Mouse (Mus musculus): Measurements from ENCODE around the gene Aldh4a1.

Aldh4a1 gene

GRCm38 (mm10) chr4:139622373-139623282 is at the start of gene Aldh4a1:
Aldh4a1 (plus strand) TSS chr4:139622866.
- DNase-seq (ENCODE audit: low spot score): peak; percentile 97

GRCm38 (mm10) chr4:139572928-139573512 is 49.6 kb upstream of the Aldh4a1 start:
- no peak for DNase-seq (ENCODE audit: low spot score)

DNA sequence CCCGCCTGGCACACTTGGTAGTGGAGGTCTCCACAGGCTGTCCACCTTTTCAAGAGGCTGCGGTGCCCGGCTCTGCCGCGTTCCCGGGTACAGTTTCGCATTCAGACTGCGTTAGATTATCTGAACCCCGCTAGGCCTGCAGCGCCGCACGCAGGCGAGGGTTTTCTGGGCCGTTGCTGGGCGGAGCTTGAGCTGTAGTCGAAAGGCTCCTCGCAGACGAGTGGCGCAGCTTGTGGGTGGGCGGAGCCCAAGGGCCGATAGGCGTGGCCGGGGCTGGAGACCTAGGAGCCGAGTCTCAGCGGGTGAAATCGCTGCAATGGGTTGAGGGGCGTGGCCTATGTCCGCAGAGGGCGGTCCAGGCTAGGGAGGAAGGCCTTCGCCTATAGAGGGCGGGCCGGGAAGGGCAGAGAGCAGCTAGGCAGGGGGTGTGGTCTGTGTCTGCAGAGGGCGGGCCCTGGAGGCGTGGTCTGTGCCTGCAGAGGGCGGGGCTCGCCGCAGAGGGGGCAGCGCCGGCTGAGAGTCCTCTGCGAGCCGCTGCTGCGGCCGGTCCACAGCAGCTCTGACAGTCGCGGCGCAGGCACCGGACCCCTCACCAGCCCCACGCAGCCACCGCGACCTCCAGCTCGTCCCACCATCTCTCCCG is 48.4 kb upstream of the Aldh4a1 start:
- peak; percentile 100 for DNase-seq (ENCODE audit: low spot score)

GRCm38 (mm10) chr4:139574799-139575672 is 47.6 kb upstream of the Aldh4a1 start:
- DNase-seq (ENCODE audit: low spot score): no peak

DNA sequence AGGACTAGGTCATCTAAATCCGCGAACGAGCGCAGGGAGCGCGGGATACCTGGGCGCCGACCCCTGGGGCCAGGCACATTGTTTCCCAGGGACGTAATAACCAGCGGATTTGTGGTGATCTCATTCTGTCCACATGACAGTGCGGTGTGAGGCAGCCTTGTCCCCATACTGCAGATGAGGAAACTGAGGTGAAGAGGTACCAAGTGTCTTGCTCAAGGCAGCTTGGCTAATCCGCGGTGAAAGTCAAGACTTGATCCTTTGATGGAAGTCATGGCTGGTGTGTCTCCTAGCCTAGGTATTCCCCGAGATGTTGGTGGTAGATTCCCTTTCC is 47.0 kb upstream of the Aldh4a1 start:
- DNase-seq (ENCODE audit: low spot score): no peak

DNA sequence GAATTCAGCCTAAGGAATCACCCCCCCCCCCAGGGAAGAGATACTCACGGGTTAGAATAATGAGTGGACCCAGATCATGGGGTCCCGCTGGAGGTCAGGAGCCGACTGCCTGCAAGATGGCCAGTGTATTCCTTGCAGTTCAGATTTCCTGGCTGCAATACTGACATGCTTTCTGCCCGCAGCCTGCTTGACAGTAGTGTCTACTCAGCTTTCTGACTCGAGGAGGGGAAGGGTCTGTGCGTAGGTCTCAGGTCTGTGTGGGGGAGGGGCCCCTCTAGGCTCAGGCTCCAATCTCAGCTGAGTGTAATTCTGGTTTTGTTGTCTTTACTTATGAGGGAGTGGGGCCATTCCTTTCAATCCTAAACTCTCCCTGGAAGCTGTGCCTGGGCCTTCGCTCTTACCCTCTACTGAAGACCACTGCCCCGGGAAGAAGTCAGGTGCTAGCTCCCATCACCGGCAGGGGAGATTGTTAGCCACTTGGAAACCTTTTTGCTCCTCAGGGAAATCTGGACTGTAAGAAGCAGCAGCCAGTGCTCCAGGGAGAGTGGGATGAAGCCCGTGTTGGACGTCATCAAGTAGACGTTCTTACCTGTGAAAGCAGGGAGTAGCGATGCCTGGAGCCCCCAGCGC is 46.3 kb upstream of the Aldh4a1 start:
- no peak for DNase-seq (ENCODE audit: low spot score)

- no peak for DNase-seq (ENCODE audit: low spot score)
Observed at GRCm38 (mm10) chr4:139577006-139577405, 45.7 kb upstream of the Aldh4a1 start.

DNA sequence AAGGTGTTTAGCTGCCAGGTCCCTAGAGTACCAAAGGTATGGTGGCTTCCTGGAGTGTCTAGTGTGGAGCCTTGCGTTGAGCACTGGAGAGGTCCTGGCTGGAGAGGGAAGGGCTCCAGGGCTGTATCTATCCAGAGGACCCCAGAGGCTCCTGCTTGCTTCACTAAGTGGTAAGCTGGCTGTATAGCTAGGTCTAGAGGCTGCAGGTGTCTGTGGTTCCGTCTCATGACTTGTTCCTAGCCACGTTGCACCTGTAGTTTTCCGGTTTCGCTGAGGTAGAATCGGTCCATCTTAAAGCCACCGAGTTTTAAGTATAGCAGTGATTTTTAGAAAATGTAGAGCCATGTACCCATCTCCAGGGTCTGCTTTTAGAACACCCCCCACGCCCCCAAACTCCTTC is 44.3 kb upstream of the Aldh4a1 start:
- DNase-seq (ENCODE audit: low spot score): no peak

DNA sequence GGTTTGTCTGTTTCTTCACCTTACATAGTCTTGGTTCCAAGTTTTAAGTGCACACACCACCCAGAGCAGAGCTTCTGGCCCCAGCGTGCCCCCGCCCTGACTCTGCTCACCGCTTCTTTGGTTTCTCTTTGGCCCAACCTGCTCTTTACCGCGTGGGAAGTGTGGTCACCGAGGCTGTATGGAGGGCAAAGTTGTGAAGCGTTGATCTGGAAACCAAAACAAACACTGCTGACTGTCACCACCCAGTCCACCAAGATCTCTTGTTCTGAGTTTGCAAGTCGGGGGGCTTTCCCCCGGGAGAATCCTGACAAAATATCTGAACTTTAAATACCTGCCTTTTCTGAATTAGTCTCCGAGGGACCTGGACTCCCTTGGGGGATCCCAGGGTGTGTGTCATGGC is 43.7 kb upstream of the Aldh4a1 start:
- DNase-seq (ENCODE audit: low spot score): no peak

GRCm38 (mm10) chr4:139579466-139579865 is 43.2 kb upstream of the Aldh4a1 start:
- no peak for DNase-seq (ENCODE audit: low spot score)

DNA sequence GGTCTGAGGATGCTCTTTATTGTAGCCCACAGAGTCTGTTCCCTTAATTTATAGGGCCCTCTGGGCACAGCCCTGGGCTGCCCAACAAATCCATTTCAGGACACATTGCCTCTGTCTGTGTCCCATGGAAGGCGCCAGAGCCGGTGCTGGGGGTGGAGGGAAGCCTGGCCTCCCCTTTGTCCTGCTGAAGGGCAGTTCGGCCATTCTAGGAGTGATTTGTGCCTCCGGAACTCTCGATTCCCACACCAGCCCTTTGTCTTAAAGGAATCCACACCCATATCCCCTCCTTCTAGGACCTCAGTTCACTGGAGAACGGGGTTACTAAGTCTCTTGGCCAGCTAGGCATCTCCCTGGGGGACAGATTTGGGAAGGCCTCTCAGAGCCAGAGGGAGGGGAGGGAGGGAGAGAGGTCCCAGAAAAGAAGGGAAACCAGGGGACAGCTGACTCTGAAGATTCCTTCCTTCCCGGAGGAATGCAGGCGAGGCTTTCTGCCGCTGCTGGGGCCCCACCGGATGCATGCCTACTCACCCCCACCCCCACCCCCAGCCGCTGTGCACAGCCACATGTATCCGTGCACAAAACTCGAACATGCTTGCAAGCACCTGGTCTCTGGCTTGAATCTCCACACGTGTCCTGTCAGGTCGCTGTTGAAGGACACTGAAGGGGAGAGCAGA is 41.9 kb upstream of the Aldh4a1 start:
- DNase-seq (ENCODE audit: low spot score): peak; percentile 78

DNA sequence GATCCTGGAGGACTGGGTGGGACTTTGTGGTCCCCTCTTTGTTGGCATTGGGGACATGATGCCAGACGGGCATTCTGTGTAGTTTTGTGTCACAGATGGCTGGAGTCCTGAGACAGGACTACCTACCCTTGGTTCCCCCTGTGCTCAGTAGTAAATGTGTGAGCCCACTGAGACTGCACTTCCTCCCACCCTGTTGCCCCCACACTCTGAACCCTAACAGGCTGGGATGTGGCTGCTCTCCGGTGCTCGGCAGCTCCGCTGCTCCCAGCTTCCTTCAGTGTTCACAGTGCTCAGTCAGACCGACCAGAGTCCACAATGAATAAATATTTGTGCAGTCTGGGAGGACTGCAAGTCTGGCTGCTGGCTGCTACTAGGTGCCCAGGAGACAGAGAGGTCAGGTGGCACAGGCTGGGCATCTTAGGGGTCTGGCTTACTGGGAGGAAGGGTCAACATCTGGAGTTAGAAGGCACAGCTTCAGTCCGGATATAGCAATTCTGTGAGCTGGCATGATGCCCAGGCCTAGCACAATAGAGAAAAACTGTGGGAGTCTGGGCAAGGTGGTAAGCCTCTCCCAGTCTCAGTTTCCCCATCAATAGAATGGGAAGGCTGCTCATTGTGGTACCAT is 41.1 kb upstream of the Aldh4a1 start:
- DNase-seq (ENCODE audit: low spot score): peak; percentile 60

DNA sequence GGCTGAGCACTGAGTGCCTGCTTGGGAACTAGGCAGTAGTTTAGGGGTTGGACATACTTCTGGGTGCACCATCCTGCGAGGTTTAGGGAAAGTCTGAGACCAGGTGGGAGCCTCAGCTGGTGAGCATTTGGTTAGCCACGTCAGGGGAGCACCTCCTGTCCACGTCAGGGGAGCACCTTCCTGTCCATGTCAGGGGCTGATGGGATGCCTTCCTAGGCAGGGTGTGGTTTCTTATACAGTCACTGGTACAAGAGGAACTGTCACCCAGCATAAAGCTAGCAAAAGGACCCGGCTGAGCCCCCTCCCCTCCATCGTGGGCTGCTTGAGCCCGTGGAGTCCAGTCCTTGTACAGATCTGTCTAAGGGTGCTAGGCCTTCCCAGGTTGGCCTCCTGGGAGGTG is 40.3 kb upstream of the Aldh4a1 start:
- no peak for DNase-seq (ENCODE audit: low spot score)

DNA sequence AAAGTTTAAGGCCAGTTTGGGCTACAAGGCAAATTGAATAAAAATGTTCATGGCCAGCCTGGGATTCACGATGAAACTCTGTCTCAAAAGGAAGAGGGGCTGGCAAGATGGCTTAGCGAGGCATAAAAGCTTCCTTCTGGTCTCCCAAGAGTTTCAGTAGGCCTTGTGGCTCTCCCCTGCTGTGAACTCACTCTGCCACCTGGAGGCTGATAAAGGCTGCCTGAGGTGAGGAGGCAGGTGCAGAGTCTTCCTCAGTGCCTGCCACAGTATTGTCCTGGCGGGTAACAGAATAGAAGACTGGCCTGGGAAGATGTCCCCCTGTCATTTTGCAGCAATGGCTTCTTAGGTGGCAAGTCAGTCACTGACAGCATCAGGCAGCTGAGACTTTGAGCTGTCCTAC is 39.8 kb upstream of the Aldh4a1 start:
- no peak for DNase-seq (ENCODE audit: low spot score)

GRCm38 (mm10) chr4:139583629-139584245 is 38.9 kb upstream of the Aldh4a1 start:
- DNase-seq (ENCODE audit: low spot score): no peak

GRCm38 (mm10) chr4:139584704-139585103 is 38.0 kb upstream of the Aldh4a1 start:
- no peak for DNase-seq (ENCODE audit: low spot score)

DNA sequence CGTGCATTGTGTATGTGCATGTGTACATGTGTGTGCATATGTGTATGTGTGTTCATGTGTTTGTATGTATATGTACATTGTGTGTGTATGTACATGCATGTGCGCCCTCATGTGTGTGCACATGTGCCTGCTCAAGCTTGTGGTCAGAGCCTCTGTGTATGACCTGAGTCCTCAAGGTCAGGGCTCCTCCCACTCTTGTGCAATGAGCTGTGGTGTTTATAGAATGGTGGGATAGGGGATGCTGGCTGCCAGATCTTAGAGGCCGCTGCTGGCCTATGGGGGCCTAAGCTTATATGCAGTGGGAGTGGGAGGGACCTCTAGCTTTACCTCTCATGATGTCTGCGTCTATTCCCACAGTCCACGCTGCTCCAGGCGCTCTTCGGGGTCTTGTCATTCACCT is 37.0 kb upstream of the Aldh4a1 start:
- no peak for DNase-seq (ENCODE audit: low spot score)

DNA sequence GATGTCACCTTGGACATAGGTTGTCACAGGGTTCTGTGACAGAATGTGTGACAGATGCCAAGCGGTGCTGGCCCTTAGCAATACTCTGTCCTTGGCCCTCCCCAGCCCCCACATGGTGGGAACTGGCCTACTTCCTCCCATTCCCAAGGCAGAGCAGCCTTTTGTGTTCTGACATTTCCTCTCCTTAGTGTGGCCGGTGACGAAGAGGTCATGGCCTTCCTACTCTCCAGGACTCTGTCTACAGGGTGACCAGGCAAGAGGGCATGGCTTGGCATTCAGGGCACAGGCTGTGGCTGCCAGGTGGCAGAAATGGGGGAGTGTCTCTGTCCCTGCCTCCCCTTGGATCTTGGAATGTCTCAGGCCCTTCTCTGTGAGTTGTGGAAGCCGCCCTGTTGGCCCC is 35.3 kb upstream of the Aldh4a1 start:
- no peak for DNase-seq (ENCODE audit: low spot score)

DNA sequence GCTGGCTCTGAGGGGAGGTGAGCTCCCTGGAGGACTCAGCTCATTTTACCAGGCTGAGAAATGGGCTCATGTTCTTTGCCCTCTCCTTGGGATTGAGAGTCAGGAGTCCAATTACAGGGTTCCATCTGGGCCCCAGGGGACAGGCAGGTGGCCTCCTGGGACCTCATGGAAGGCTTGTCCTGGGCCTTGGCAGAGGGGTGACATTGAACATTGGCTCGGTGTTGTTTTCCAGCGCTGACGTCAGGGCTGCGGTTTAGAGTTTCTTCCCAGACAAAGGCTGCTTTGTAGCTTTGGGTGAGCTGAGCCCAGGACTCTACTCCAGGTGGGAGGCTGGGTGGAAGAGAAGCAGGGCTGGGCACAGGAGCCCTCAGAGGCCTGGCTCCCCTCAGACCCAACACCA is 34.9 kb upstream of the Aldh4a1 start:
- no peak for DNase-seq (ENCODE audit: low spot score)

DNA sequence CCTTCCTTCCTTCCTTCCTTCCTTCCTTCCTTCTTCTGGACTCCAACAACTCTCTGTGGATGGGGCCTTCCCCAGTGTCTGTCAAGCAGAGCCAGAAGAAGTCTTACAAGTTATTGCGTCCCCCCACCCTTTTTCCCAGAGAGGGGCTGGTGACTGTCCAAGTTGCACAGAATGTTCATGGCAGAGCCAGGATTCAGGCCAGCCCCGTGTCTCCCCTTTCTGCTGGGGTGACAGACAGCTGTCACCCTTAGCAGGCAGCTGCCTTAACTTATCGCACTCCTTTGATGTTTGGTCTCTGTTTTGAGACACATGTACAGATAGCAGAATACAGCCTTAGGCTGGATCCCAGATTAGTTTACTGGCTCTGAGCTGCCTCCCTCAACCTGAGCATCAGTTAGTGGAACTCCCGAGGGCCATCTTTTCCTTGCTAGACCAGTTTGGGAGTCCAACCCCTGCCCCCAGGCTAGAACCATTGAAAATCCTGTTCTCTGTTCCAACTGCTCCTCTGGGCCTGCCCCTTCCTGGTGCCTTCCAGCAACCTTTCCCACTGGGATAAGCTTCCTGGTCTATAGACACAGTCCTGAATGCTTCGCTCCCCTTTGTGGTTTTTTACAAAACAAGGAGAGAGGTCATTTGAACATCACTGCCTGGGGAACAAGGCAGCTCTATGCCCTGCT is 33.2 kb upstream of the Aldh4a1 start:
- DNase-seq (ENCODE audit: low spot score): no peak

All from yolk sac, embryonic 10.5 days (tissue).